Mouse (Mus musculus) heart, postnatal 0 days (tissue): ENCODE data around the gene Apbb1. TPM values are rescaled to one million over a fixed set of nuclear protein-coding genes. Genes with fewer than 3 reads are reported as not detected.
A peak's percentile ranks its signal among the peaks of the same experiment; 100 is the strongest.

Experiments used
- ATAC-seq: fragments of 200-750 bp; cut with Nextera tagmentation; 2 replicates; pipeline ENCODE4 v1.8.0; 2017; ENCODE audit warnings: low read depth, moderate number of reproducible peaks, moderate library complexity; ENCODE audit not compliant: insufficient read depth
- DNase-seq: peaks from one replicate; pipeline ENCODE4 v3.0.0-alpha.2; 2016; ENCODE audit warnings: low spot score
- H3K27ac ChIP-seq: fragments of 300-500 bp; sonication (generic); 2 replicates; pipeline ENCODE4 v1.5.1; 2014; ENCODE audit warnings: low read depth, mild to moderate bottlenecking
- H3K27me3 ChIP-seq: fragments of 300-500 bp; sonication (generic); 2 replicates; pipeline ENCODE4 v1.6.1; 2014; ENCODE audit warnings: low read length, mixed read lengths; ENCODE audit not compliant: control insufficient read depth, insufficient read depth
- H3K36me3 ChIP-seq: fragments of 300-500 bp; sonication (generic); replicated peaks from 2 replicates; pipeline ENCODE4 v1.6.1; 2014; ENCODE audit warnings: low read length, mixed read lengths; ENCODE audit not compliant: control insufficient read depth, insufficient read depth
- H3K4me1 ChIP-seq: fragments of 300-500 bp; sonication (generic); 2 replicates; pipeline ENCODE4 v1.6.1; 2014; ENCODE audit warnings: antibody characterized with exemption; ENCODE audit not compliant: control insufficient read depth, insufficient read depth
- H3K4me2 ChIP-seq: fragments of 300-500 bp; sonication (generic); 2 replicates; pipeline ENCODE4 v1.6.1; 2014; ENCODE audit warnings: low read depth, mild to moderate bottlenecking, low read length, moderate library complexity
- H3K4me3 ChIP-seq: fragments of 300-500 bp; sonication (generic); 2 replicates; pipeline ENCODE4 v1.5.1; 2014; ENCODE audit warnings: low read depth, low read length
- H3K9ac ChIP-seq: fragments of 300-500 bp; sonication (generic); replicated peaks from 2 replicates; pipeline ENCODE4 v1.6.1; 2014; ENCODE audit warnings: low read depth, low read length, mixed read lengths
- H3K9me3 ChIP-seq: fragments of 300-500 bp; sonication (generic); replicated peaks from 2 replicates; pipeline ENCODE4 v1.6.1; 2016; ENCODE audit warnings: low read length; ENCODE audit not compliant: control insufficient read depth
- CTCF ChIP-seq: IDR thresholded peaks from 2 replicates; pipeline ENCODE4 v1.5.1; 2016; ENCODE audit warnings: antibody characterized with exemption, control low read depth, low read depth
- EP300 ChIP-seq: IDR thresholded peaks from 2 replicates; pipeline ENCODE4 v1.6.1; 2016; ENCODE audit warnings: antibody characterized with exemption, low read depth
- WGBS: fragments of 180-500 bp; shearing (Covaris S2); extraction: QIAGEN DNeasy Blood & Tissue Kit; methylation state at CpG from one replicate; pipeline ENCODE4 v1.1.7; 2014; 5-methylcytosine and 5-hydroxymethylcytosine counted together
- polyA plus RNA-seq: library from polyadenylated mRNA; unstranded; fragments of >200 nt; fragmentation: Nextera tagmentation; extraction: Ambion mirVana; gene quantifications from 2 replicates; pipeline ENCODE4 v1.2.1, GENCODE M21; 2015
- total RNA-seq: library from RNA; depleted of rRNA; stranded (reverse); fragments of >200 nt; gene quantifications from 2 replicates; pipeline ENCODE4 v1.2.3, GENCODE M21; 2014; ENCODE audit warnings: low replicate concordance; rRNA removed

Apbb1 gene
- total RNA-seq (48.0 and 170 TPM in 2 replicates), polyA plus RNA-seq (67.3 and 69.7 TPM in 2 replicates)

- TF ChIP-seq EP300 = no peak
- no peak for TF ChIP-seq CTCF
- Histone ChIP-seq H3K4me3 (peak within 1 kb of the TSS; percentile 73), H3K27ac (peak within 1 kb of the TSS; percentile 73), H3K27me3 (no peaks in the 10 kb centered on the region), H3K4me2 (peak within 1 kb of the TSS; percentile 94), H3K9ac (peak within 1 kb of the TSS; percentile 65), H3K9me3 (no peaks in the 10 kb centered on the region), H3K36me3 (no peaks in the 10 kb centered on the region), H3K4me1 (no peaks in the 10 kb centered on the region; the same call in 1 of the 2 replicates)
- peak; percentile 85 for DNase-seq
- under 1% methylated on average over 53 of the region's 54 CpGs for WGBS
- peak; percentile 92 for ATAC-seq
Measured at GRCm38 (mm10) chr7:105581094-105581703, at the start of gene Apbb1. Gene Apbb1, minus strand, starts transcription at chr7:105581653.

GRCm38 (mm10) chr7:105628633-105629032, 47.2 kb upstream of the Apbb1 start:
- TF ChIP-seq EP300 (no peak), CTCF (no peak)
- Histone ChIP-seq H3K4me2 (no peak overlapping the region; the same call in 1 of the 2 replicates), H3K4me1 (peaks cover 13% of the 10 kb centered on the region), H3K27me3 (no peaks in the 10 kb centered on the region), H3K4me3 (no peak overlapping the region), H3K9me3 (no peaks in the 10 kb centered on the region), H3K36me3 (peaks cover 17% of the 10 kb centered on the region), H3K9ac (no peak overlapping the region), H3K27ac (peak overlapping the region; percentile 67)
- DNase-seq = peak; percentile 85
- peak; percentile 72 for ATAC-seq
- WGBS = 0% methylated on average over 3 of the region's 3 CpGs

DNA sequence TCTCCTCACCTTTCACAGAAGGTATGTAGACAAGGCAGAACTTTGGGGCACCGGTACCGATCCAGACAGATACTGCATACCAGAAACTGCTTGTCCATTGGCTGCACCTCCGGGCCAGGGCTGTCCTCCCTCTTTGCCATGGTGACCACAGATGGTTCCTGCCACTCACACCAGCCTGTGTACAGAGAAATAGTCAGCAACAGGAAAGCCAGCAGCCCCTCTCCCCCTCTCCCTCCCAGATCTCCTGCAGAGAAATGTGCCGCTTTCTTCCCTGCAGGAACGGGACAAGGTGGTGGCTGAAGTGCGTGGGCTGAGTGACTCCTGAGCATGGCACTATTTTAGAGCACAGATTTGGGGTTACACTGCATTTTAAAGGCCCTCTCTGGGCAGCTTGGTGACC, 43.9 kb upstream of the Apbb1 start:
- DNase-seq (no peak), ATAC-seq (no peak)
- WGBS = 69% methylated on average over 6 of the region's 6 CpGs
- Histone ChIP-seq H3K27ac (no peak overlapping the region), H3K27me3 (no peaks in the 10 kb centered on the region), H3K9ac (no peak overlapping the region), H3K4me3 (no peak overlapping the region), H3K4me2 (no peak overlapping the region), H3K9me3 (no peaks in the 10 kb centered on the region), H3K4me1 (peaks cover 6% of the 10 kb centered on the region), H3K36me3 (peaks cover 41% of the 10 kb centered on the region)
- TF ChIP-seq CTCF (no peak), EP300 (no peak)

- H3K4me1 ChIP-seq = no peaks in the 10 kb centered on the region
- no peaks in the 10 kb centered on the region for H3K9me3 ChIP-seq
- H3K4me2 ChIP-seq = no peak overlapping the region
- no peak overlapping the region for H3K27ac ChIP-seq
- DNase-seq (no peak), ATAC-seq (no peak)
- no peaks in the 10 kb centered on the region for H3K27me3 ChIP-seq
- WGBS = 69% methylated on average over 8 of the region's 8 CpGs
- no peak overlapping the region for H3K4me3 ChIP-seq
- no peak overlapping the region for H3K9ac ChIP-seq
- H3K36me3 ChIP-seq = peaks cover 73% of the 10 kb centered on the region
- TF ChIP-seq EP300 = no peak
Measured at GRCm38 (mm10) chr7:105621646-105622292, 40.3 kb upstream of the Apbb1 start.

DNA sequence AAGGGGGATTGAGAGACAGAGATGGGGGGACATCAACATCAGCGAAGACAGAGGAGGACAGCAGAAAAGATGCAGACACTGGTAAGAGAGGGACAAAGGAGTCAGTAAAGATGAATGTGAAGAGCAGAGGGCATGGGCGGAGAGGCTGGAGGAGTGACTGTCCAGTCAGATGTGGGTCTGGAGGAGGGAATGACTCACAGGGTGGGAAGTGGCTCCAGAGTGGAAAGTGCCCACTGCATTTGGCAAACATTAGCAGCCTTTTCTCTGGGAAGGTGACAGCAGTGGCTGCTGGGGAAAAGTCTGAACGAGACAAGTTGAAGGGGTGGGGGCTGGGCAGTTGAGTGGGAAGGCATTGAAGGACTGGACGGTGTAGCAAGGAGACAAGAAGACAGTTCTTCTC, 39.6 kb upstream of the Apbb1 start:
- Histone ChIP-seq H3K9me3 (no peaks in the 10 kb centered on the region), H3K9ac (no peak overlapping the region), H3K27me3 (no peaks in the 10 kb centered on the region), H3K27ac (no peak overlapping the region), H3K36me3 (peaks cover 78% of the 10 kb centered on the region), H3K4me1 (0 out of 2 replicates have a peak, but pooled peaks cover under 1% of the 10 kb centered on the region), H3K4me3 (no peak overlapping the region), H3K4me2 (no peak overlapping the region)
- 0 out of 2 replicates have a peak, but pooled peaks have one; percentile 10 for ATAC-seq
- TF ChIP-seq EP300 = no peak
- TF ChIP-seq CTCF = no peak
- no peak for DNase-seq
- 64% methylated on average over 4 of the region's 4 CpGs for WGBS
